Mouse (Mus musculus): ENCODE measurements around the gene Asic1. TPM values are rescaled to one million over a fixed set of nuclear protein-coding genes. Genes with fewer than 3 reads are reported as not detected.

The Asic1 gene
- polyA plus RNA-seq, 1 experiment, result 0.19 TPM

DNA sequence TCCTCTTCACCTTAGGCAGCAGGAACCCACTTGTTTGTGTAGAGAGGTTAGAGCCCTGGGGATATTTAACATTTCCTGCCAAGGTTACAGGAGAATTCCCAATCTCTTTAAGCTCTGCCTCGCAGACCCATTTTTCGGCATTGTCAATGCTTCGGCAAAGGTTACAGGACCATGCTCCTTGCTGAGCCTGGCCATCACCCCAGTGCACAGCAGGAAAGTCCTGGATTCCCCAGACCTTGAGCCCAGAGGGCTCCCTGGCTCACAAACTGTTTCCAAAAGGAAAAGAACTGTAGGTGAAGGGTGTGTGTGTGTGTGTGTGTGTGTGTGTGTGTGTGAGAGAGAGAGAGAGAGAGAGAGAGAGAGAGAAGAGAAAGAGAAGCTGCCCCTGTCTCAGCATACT lies 4.7 kb downstream of the Asic1 start:
- 86% methylated on average over 3 of the region's 3 CpGs for WGBS
- no peak for TF ChIP-seq CTCF (IDR thresholded peaks at IDR 0.05; ENCODE audit: insufficient read depth, low read length)
- no peak for TF ChIP-seq POLR2A (IDR thresholded peaks at IDR 0.05; ENCODE audit: borderline replicate concordance, extremely low read depth, low read depth, low read length)
- no peak for DNase-seq
- Histone ChIP-seq H3K4me3 (replicated peaks; ENCODE audit: extremely low read depth, low read depth, low read length) (no peak overlapping the region), H3K4me1 (ENCODE audit: control insufficient read depth, insufficient read depth, low read length) (peaks cover 4% of the 10 kb centered on the region)

DNA sequence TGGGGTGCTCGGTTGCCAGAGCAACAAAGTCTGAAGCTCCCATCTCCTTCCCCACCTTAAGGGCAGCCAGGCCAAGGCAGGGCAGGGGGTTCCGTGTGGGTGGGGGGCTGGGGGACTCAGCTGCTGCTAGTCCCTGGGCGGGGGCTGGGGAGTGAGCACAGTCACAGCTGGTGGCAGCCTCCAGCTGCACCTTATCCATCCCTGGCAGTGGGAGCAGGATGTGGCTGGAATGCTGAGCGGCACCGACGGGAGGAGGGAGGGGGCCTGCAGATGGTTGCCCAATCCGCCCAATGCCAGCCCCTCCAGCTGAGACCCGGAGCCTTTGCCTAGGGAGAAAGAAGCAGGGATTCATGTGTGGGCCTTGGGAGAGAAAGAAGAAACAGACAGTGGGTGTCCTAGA lies 6.9 kb downstream of the Asic1 start:
- no peak overlapping the region for H3K4me3 ChIP-seq (replicated peaks; ENCODE audit: extremely low read depth, low read depth, low read length)
- no peak for TF ChIP-seq CTCF (IDR thresholded peaks at IDR 0.05; ENCODE audit: insufficient read depth, low read length)
- no peak for TF ChIP-seq POLR2A (IDR thresholded peaks at IDR 0.05; ENCODE audit: borderline replicate concordance, extremely low read depth, low read depth, low read length)
- WGBS, result 48% methylated on average over 8 of the region's 8 CpGs
- H3K4me1 ChIP-seq (ENCODE audit: control insufficient read depth, insufficient read depth, low read length), result no peaks in the 10 kb centered on the region
- DNase-seq, result no peak

DNA sequence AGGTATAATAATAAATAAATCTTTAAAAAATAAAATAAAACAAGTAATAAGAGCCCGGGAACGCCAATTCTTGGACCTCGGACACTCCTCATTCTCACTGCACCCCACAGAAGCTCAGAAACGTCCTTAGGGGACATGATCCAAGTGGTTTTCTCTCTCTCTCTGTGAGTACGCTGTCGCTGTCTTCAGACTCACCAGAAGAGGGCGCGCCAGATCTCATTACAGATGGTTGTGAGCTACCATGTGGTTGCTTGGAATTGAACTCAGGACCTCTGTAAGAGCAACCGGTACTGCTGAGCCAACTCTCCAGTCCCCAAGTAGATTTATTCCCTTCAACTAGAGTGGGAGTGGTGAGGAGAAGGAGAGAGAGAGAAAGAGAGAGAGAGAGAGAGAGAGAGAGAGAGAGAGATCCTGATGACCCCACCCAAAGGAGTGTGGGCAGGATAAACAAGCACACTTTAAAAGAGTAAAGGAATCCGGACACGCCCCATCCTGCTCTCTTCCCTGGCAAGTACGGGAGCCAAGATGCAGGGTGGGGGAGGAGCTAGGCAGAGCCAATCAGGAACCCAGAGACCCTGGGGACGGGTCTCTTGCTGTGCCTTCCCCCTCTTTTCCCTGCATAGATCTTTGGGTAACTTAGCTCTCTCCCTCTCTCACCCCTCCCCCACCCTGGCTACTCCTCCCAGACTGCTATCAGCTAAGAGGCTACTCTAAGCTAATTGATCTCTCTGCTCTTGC lies 8.1 kb downstream of the Asic1 start:
- no peak for DNase-seq
- TF ChIP-seq POLR2A (IDR thresholded peaks at IDR 0.05; ENCODE audit: borderline replicate concordance, extremely low read depth, low read depth, low read length) (no peak), CTCF (IDR thresholded peaks at IDR 0.05; ENCODE audit: insufficient read depth, low read length) (0 out of 2 replicates have a peak, but pooled peaks have one; percentile 19)
- WGBS, result 17% methylated on average over 13 of the region's 13 CpGs
- Histone ChIP-seq H3K4me1 (ENCODE audit: control insufficient read depth, insufficient read depth, low read length) (no peaks in the 10 kb centered on the region), H3K4me3 (replicated peaks; ENCODE audit: extremely low read depth, low read depth, low read length) (no peak overlapping the region)

DNA sequence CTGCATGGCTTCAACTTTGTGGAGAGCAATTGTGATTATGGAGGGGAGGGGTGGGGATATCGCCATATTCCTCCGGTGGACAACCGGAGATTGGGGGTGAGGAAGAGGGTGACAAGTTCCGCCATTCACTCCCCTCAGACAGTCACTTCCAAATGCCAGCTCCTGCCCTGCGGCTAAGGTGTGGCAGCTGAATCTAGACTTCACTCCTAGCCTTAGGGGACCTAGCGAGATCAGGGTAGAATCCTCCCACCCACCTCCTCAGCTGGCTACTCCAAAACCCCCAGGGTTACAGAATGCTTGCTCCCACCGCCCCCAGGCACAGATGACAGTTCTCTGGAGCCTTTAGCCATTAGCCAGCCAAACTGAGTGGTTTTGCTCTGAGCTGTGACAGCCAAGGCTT lies 8.8 kb downstream of the Asic1 start:
- no peaks in the 10 kb centered on the region for H3K4me1 ChIP-seq (ENCODE audit: control insufficient read depth, insufficient read depth, low read length)
- TF ChIP-seq POLR2A (IDR thresholded peaks at IDR 0.05; ENCODE audit: borderline replicate concordance, extremely low read depth, low read depth, low read length), result no peak
- no peak for TF ChIP-seq CTCF (IDR thresholded peaks at IDR 0.05; ENCODE audit: insufficient read depth, low read length)
- DNase-seq, result no peak
- 71% methylated on average over 7 of the region's 7 CpGs for WGBS
- no peak overlapping the region for H3K4me3 ChIP-seq (replicated peaks; ENCODE audit: extremely low read depth, low read depth, low read length)

DNA sequence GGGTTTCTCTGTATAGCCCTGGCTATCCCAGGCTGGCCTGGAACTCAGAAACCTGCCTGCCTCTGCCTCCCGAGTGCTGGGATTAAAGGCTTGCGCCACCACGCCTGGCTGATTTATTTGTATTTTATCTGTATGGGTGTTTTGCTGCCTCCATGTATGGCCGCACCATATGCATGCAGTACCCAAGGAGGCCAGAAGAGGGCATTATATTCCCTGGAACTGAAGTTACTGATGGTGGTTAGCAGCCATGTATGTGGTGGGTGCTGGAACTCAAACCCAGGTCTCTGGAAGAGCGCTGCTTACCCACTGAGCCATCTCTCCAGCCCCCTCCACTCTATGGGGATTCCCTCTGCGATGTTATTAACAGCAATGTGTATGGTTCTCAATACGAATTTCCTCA lies 12.7 kb downstream of the Asic1 start:
- 91% methylated on average over 7 of the region's 7 CpGs for WGBS
- Histone ChIP-seq H3K4me1 (ENCODE audit: control insufficient read depth, insufficient read depth, low read length) (no peaks in the 10 kb centered on the region), H3K4me3 (replicated peaks; ENCODE audit: extremely low read depth, low read depth, low read length) (no peak overlapping the region)
- TF ChIP-seq CTCF (IDR thresholded peaks at IDR 0.05; ENCODE audit: insufficient read depth, low read length) (peak; percentile 18; the same call in 1 of the 2 replicates), POLR2A (IDR thresholded peaks at IDR 0.05; ENCODE audit: borderline replicate concordance, extremely low read depth, low read depth, low read length) (no peak)
- no peak for DNase-seq

DNA sequence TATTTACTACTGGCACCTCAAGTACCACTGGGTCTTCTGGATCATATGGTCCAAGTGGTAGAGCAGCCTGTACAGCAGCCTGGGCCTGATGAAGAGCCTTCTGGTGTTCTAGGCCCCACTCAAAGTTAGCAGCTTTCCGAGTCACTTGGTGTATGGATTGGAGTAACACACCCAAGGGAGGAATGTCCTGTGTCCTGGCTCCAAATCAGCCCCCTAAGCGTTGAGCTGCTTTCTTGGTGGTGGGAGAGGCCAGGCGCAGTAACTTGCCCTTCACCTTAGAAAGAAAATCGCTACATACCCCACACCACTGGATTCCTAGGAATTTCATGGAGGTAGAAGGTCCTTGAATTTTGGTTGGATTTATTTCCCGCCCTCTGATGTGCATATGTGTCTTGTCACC lies 14.0 kb downstream of the Asic1 start:
- TF ChIP-seq POLR2A (IDR thresholded peaks at IDR 0.05; ENCODE audit: borderline replicate concordance, extremely low read depth, low read depth, low read length) (no peak), CTCF (IDR thresholded peaks at IDR 0.05; ENCODE audit: insufficient read depth, low read length) (no peak)
- Histone ChIP-seq H3K4me1 (ENCODE audit: control insufficient read depth, insufficient read depth, low read length) (no peaks in the 10 kb centered on the region), H3K4me3 (replicated peaks; ENCODE audit: extremely low read depth, low read depth, low read length) (no peak overlapping the region)
- DNase-seq, result no peak
- 93% methylated on average over 5 of the region's 5 CpGs for WGBS

DNA sequence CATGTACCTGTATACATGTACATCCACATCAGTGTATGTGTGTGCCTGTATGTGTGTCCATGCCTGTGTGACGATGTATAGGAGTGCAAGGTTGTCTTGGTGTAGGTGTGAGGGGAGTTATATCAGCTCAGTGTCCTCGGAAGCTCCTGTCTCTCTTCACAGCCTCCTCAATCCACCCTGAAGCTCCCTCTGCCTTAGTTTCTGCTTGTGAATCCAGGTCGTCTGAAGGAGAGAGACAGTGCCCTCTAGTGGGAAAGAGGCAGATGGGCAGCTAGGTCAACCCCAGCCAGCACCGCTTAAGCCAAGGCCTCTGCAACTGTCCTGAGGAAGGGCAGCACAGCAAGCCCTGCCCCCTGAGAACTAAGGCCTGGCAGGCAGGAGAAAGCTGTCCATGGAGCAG lies 18.5 kb downstream of the Asic1 start:
- WGBS, result 6% methylated on average over 4 of the region's 4 CpGs
- no peak for TF ChIP-seq POLR2A (IDR thresholded peaks at IDR 0.05; ENCODE audit: borderline replicate concordance, extremely low read depth, low read depth, low read length)
- peak; percentile 96 for TF ChIP-seq CTCF (IDR thresholded peaks at IDR 0.05; ENCODE audit: insufficient read depth, low read length)
- peak; percentile 36 for DNase-seq

DNA sequence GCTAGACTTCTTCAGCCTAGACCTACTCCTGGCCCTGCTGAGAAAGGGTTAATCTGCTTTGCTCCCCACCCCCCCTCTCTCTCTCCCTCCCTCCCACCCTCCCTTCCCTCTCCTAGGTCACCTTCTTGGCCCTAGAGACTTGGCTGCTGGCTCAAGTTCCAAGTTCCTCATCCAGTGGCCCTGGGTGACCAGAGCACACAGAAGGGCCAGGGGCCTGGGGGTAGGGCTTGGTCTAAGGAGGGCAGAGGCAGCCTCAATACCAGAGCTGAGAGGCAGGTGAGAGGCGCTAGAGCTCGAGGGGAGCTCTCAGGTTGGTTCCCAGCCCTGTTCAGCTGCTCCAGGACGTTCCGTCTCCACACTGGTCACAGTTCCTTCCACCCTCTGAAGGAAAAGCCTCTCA lies 20.8 kb downstream of the Asic1 start:
- no peak for DNase-seq
- no peaks in the 10 kb centered on the region for H3K4me1 ChIP-seq (ENCODE audit: control insufficient read depth, insufficient read depth, low read length)
- WGBS, result 31% methylated on average over 4 of the region's 4 CpGs
- H3K4me3 ChIP-seq (replicated peaks; ENCODE audit: extremely low read depth, low read depth, low read length), result no peak overlapping the region
- TF ChIP-seq POLR2A (IDR thresholded peaks at IDR 0.05; ENCODE audit: borderline replicate concordance, extremely low read depth, low read depth, low read length) (no peak), CTCF (IDR thresholded peaks at IDR 0.05; ENCODE audit: insufficient read depth, low read length) (no peak)

More for the DNA sequence above, 18.5 kb downstream of the Asic1 start:
- Histone ChIP-seq H3K4me1 (ENCODE audit: control insufficient read depth, insufficient read depth, low read length) (no peaks in the 10 kb centered on the region), H3K4me3 (replicated peaks; ENCODE audit: extremely low read depth, low read depth, low read length) (no peak overlapping the region)

DNA sequence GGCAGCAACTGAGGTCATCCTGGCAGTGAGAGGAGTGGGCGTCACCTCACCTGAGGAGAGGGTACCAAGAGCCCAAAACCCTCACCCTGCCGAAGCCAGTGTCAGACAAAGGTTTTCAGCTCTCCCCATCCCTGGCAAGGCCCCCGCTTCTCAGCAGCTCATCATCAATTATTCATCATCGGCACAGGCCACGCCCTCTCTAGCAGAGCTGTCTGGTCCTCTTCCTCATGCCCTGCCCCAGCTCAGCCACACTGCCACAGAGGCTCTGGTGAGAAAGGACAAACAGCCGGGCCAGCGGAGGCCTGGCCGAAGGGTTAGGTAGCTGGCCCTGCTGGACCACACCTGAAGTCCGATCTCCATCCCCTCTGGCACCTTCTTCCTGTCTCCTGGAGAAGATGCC lies 21.8 kb downstream of the Asic1 start:
- H3K4me1 ChIP-seq (ENCODE audit: control insufficient read depth, insufficient read depth, low read length), result no peaks in the 10 kb centered on the region
- 43% methylated on average over 9 of the region's 9 CpGs for WGBS
- DNase-seq, result no peak
- TF ChIP-seq POLR2A (IDR thresholded peaks at IDR 0.05; ENCODE audit: borderline replicate concordance, extremely low read depth, low read depth, low read length) (no peak), CTCF (IDR thresholded peaks at IDR 0.05; ENCODE audit: insufficient read depth, low read length) (no peak)
- no peak overlapping the region for H3K4me3 ChIP-seq (replicated peaks; ENCODE audit: extremely low read depth, low read depth, low read length)

DNA sequence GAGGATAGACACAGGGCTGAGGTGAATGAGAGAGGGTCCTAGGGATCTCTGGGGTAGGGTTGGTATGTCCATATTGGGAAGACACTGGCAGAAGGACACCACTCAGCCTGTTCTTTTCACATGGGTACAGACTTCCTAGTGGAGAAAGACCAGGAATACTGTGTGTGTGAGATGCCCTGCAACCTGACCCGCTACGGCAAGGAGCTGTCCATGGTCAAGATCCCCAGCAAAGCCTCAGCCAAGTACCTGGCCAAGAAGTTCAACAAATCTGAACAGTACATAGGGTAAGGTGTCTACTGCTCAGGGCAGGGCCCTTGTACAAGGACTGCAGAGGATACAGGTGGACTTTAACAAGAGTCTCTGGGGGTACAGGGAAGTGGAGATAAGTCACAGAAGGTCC lies 27.1 kb downstream of the Asic1 start:
- 33% methylated on average over 2 of the region's 2 CpGs for WGBS
- DNase-seq, result no peak
- TF ChIP-seq CTCF (IDR thresholded peaks at IDR 0.05; ENCODE audit: insufficient read depth, low read length) (no peak), POLR2A (IDR thresholded peaks at IDR 0.05; ENCODE audit: borderline replicate concordance, extremely low read depth, low read depth, low read length) (no peak)
- Histone ChIP-seq H3K4me3 (replicated peaks; ENCODE audit: extremely low read depth, low read depth, low read length) (no peak overlapping the region), H3K4me1 (ENCODE audit: control insufficient read depth, insufficient read depth, low read length) (peaks cover 4% of the 10 kb centered on the region; the same call in 1 of the 2 replicates)

Data from lung, adult 2 months (tissue).